Mouse (Mus musculus): ENCODE data around the gene Pilrb1.

The Pilrb1 gene

DNA sequence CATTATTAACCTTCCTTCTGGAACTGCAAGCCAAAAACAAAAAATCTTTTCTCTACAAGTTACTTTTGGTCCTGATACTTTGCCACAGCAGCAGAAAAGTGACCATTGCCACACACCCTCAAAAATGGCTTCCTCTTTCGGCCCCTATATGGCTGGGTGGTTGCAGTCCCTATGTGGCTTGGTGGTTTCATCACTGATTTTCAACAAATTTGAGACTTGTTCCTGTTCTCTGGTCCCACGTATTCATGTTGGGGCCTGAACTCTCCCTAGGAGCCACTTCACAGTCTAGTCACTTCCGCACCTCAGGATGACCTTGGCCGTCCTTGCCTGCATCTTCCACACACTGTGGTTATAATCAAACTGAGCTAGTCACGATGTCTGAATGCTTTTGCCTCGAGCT, 29.2 kb downstream of the Pilrb1 start:
- DNase-seq (ENCODE audit: low spot score) = no peak

DNA sequence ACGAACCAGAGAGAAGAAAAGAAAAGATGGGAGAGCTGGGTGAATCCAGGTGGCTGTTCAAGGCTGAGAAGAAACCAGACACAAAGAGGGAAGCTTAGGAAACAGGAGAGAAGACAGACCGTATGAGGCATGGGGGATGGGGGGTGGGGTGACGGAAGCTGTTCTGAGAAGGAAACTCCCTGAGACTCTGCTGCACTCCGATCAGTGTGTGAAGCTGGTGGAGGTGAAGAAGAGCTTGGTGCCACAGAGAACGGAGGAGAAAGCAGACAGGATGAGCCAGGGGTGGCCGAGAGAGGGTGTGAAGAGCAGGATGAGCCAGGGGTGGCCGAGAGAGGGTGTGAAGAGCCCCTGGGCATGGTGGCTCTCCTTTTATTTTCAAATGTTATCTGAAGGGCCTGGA, 31.5 kb downstream of the Pilrb1 start:
- no peak for DNase-seq (ENCODE audit: low spot score)

- DNase-seq (ENCODE audit: low spot score) = no peak
Measured at GRCm38 (mm10) chr5:137825971-137826370, 31.9 kb downstream of the Pilrb1 start.

DNA sequence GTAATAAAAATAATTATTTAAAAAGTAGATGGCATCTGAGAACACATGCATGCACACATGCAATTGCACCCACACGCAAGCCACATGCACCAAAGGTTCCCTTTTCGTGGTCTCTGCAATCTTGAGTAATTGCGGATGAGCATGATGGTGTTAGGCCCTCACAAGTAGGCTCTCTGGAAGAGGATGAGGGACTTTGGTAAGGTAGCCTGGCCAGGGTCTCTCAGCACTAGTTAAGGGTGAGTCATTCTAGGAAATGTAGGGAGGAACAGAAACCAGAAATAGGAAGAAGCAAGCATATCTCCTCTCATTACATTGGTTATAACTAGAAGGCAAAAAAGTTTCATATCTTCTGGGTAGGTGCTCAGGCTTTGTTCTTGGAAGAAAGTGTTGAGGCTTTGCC, 32.9 kb downstream of the Pilrb1 start:
- no peak for DNase-seq (ENCODE audit: low spot score)

GRCm38 (mm10) chr5:137823455-137824045, 34.4 kb downstream of the Pilrb1 start:
- no peak for DNase-seq (ENCODE audit: low spot score)

DNA sequence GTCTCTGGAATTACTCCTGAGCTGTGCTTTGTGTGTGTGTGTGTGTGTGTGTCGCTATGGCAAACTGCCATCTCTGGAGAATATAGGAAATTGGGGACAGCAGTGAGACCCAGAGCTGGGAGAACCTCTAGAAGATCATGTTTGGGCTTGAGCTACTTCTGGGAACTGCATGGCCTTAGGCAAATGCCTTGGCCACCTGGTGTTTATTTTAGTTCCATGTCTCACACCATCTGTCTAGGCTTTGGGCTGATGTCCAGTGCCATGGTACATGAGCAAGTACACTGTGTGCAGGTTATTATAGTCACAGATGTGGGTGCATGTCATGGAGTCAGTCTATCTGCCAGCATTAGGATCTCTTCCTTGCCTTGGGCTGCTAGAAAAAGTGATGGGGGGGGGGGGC, 35.3 kb downstream of the Pilrb1 start:
- no peak for DNase-seq (ENCODE audit: low spot score)

- no peak for DNase-seq (ENCODE audit: low spot score)
Measured at GRCm38 (mm10) chr5:137822126-137822525, 35.8 kb downstream of the Pilrb1 start.

GRCm38 (mm10) chr5:137817466-137818222, 40.3 kb downstream of the Pilrb1 start:
- DNase-seq (ENCODE audit: low spot score) = no peak

DNA sequence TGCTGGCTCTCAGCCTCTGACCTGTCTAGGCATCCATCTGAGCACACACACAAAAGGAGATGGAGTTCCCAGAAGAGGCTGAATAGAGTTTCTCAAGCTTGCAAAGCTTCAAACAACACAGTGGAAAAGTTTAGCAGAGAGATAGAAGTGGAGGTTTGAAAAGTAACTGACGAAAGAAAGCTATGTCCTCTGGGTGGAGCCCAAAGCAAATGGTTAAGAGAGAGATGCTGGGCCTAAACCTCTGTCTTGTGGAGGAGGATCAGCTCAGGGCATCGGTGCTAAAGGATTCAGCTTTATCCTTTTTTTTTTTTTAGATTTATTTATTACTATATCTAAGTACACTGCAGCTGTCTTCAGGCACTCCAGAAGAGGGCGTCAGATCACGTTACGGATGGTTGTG, 49.6 kb downstream of the Pilrb1 start:
- DNase-seq (ENCODE audit: low spot score) = no peak

GRCm38 (mm10) chr5:137806158-137806557, 51.7 kb downstream of the Pilrb1 start:
- DNase-seq (ENCODE audit: low spot score) = no peak
